ENCODE assay signal across 8 mouse cellular contexts in the genomic region with DNA sequence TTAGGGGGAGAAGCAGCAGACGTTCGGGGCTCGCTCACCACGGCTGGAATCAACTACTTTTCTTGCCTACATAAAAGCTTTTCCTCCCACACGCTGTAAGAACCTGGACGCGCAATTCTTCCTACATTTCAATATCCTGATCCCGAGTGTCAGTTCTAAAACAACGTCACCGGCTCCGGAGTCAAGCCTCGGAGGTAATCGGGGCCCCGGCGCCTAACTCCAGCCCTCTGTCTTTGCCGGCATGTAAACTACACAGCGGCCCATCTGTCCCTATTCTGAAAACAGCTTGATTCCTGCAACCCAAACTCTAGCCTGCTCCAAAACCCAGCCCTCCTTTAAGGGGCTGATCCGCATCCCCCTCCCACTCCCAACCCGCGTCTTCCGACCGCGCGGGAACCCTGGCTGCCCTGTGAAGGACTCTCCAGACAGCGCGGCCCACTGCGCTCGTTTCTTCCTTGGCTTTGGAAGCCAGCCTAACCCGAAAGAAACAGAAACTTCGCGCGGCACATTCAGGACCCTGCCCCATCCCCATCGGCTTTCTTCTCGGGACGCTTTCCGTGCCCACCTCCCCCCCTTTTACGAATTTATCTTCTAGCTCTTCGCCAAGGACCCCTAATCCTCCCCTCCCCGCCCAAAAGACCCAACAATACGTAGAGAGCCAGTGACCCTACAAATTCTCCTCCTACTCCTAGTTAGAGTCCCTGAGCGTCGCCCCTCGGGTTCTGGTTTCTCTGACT. TPM values are rescaled to one million over a fixed set of nuclear protein-coding genes. Genes with fewer than 3 reads are reported as not detected.
DNase-seq lines count a peak whose midpoint lies in the region; ATAC-seq and TF ChIP-seq lines count a peak whose summit lies in the region.

No protein-coding gene starts in this region.

- no peaks in the 10 kb centered on the region for H3K36me3 ChIP-seq in forebrain, embryonic 11.5 days (ENCODE audit: control insufficient read depth, insufficient read depth, low read length)
- no peaks in the 10 kb centered on the region for H3K36me3 ChIP-seq in hindbrain, embryonic 16.5 days (ENCODE audit: control insufficient read depth, insufficient read depth, low read length)
- no peaks in the 10 kb centered on the region for H3K36me3 ChIP-seq in liver, embryonic 16.5 days (ENCODE audit: control insufficient read depth, insufficient read depth)
- H3K36me3 ChIP-seq in neural tube, embryonic 15.5 days, result no peaks in the 10 kb centered on the region

- ATAC-seq in forebrain, embryonic 11.5 days (replicated peaks; ENCODE audit: low FRiP score), result peak; percentile 21
- no peak for ATAC-seq in hindbrain, embryonic 16.5 days
- no peak for ATAC-seq in liver, embryonic 16.5 days (ENCODE audit: low read depth)
- no peak for ATAC-seq in neural tube, embryonic 15.5 days (ENCODE audit: low FRiP score)
- no peak for ATAC-seq in monocyte, adult 5-6 weeks (replicated peaks; ENCODE audit: insufficient number of reproducible peaks, low FRiP score, low TSS enrichment, poor library complexity, severe bottlenecking)

- under 1% methylated on average over 43 of the region's 43 CpGs for WGBS in forebrain, embryonic 11.5 days
- under 1% methylated on average over 42 of the region's 43 CpGs for WGBS in hindbrain, embryonic 16.5 days
- WGBS in liver, embryonic 16.5 days (ENCODE audit: insufficient replicate concordance), result 1% methylated on average over 43 of the region's 43 CpGs
- under 1% methylated on average over 43 of the region's 43 CpGs for WGBS in neural tube, embryonic 15.5 days

- no peak for TF ChIP-seq CTCF in left cerebral cortex, adult 2 months (IDR thresholded peaks at IDR 0.05)

- peak overlapping the region; percentile 92 for H3K4me3 ChIP-seq in left cerebral cortex, adult 2 months
- peak overlapping the region; percentile 60 for H3K4me3 ChIP-seq in forebrain, embryonic 11.5 days (ENCODE audit: low read depth, low read length)
- H3K4me3 ChIP-seq in hindbrain, embryonic 16.5 days (ENCODE audit: low read length), result peak overlapping the region; percentile 85
- peak overlapping the region; percentile 57 for H3K4me3 ChIP-seq in liver, embryonic 16.5 days (ENCODE audit: low read depth, low read length)
- H3K4me3 ChIP-seq in neural tube, embryonic 15.5 days (replicated peaks), result peak overlapping the region; percentile 70

- intact Hi-C loops in left cerebral cortex, adult 2 months (cut with DNase I), result loop anchor here (2.0 to 5.0 kb wide), 5 partner anchors 67 to 248 kb away; no protein-coding TSS in a partner anchor

- peak overlapping the region; percentile 93 for H3K27ac ChIP-seq in left cerebral cortex, adult 2 months
- peak overlapping the region; percentile 97 for H3K27ac ChIP-seq in forebrain, embryonic 11.5 days (ENCODE audit: low read depth, low read length)
- peak overlapping the region; percentile 100 for H3K27ac ChIP-seq in hindbrain, embryonic 16.5 days (ENCODE audit: low read depth, low read length)
- H3K27ac ChIP-seq in liver, embryonic 16.5 days (ENCODE audit: low read length), result no peak overlapping the region
- peak overlapping the region; percentile 95 for H3K27ac ChIP-seq in neural tube, embryonic 15.5 days (replicated peaks)

- DNase-seq in left cerebral cortex, adult 2 months (ENCODE audit: extremely low spot score in 1 of 2, low spot score in 2 of 2), result peak in 1 of 2 experiments; percentile 61
- DNase-seq in left cerebral cortex, adult 11 months (ENCODE audit: low spot score), result no peak
- peak; percentile 54 to 56 for DNase-seq in adrenal gland, postnatal 36 days
- peak; percentile 82 for DNase-seq in forebrain, embryonic 11.5 days (ENCODE audit: low spot score)

- peak overlapping the region; percentile 90 for H3K9ac ChIP-seq in forebrain, embryonic 11.5 days (ENCODE audit: low read length)
- H3K9ac ChIP-seq in hindbrain, embryonic 16.5 days (ENCODE audit: low read depth, low read length), result peak overlapping the region; percentile 94
- H3K9ac ChIP-seq in liver, embryonic 16.5 days (ENCODE audit: low read depth, low read length), result peak overlapping the region; percentile 28; the same call in 1 of the 2 replicates
- peak overlapping the region; percentile 82 for H3K9ac ChIP-seq in neural tube, embryonic 15.5 days (replicated peaks)

- H3K4me1 ChIP-seq in forebrain, embryonic 11.5 days (replicated peaks; ENCODE audit: control insufficient read depth, insufficient read depth, low read length), result peaks cover 28% of the 10 kb centered on the region
- H3K4me1 ChIP-seq in hindbrain, embryonic 16.5 days (ENCODE audit: control insufficient read depth, insufficient read depth, low read depth, low read length), result peaks cover 35% of the 10 kb centered on the region
- H3K4me1 ChIP-seq in liver, embryonic 16.5 days (ENCODE audit: control insufficient read depth, low read depth, low read length), result no peaks in the 10 kb centered on the region
- H3K4me1 ChIP-seq in neural tube, embryonic 15.5 days, result peaks cover 50% of the 10 kb centered on the region

- no peaks in the 10 kb centered on the region for H3K9me3 ChIP-seq in forebrain, embryonic 11.5 days (ENCODE audit: control insufficient read depth, low read length)
- no peaks in the 10 kb centered on the region for H3K9me3 ChIP-seq in hindbrain, embryonic 16.5 days (ENCODE audit: control insufficient read depth, low read length)
- no peaks in the 10 kb centered on the region for H3K9me3 ChIP-seq in liver, embryonic 16.5 days (replicated peaks; ENCODE audit: control insufficient read depth, low read length)
- no peaks in the 10 kb centered on the region for H3K9me3 ChIP-seq in neural tube, embryonic 15.5 days (replicated peaks)

- H3K4me2 ChIP-seq in forebrain, embryonic 11.5 days (ENCODE audit: low read depth, low read length, severe bottlenecking), result peak overlapping the region; percentile 93
- peak overlapping the region; percentile 97 for H3K4me2 ChIP-seq in hindbrain, embryonic 16.5 days (ENCODE audit: low read length)
- peak overlapping the region; percentile 73 for H3K4me2 ChIP-seq in liver, embryonic 16.5 days (ENCODE audit: low read depth, low read length)
- H3K4me2 ChIP-seq in neural tube, embryonic 15.5 days, result peak overlapping the region; percentile 85

- no peaks in the 10 kb centered on the region for H3K27me3 ChIP-seq in forebrain, embryonic 11.5 days (ENCODE audit: control insufficient read depth, insufficient read depth, low read length)
- no peaks in the 10 kb centered on the region for H3K27me3 ChIP-seq in hindbrain, embryonic 16.5 days (replicated peaks; ENCODE audit: control insufficient read depth, insufficient read depth, low read length)
- peaks cover 60% of the 10 kb centered on the region for H3K27me3 ChIP-seq in liver, embryonic 16.5 days (ENCODE audit: control insufficient read depth, insufficient read depth, low read depth, low read length)
- H3K27me3 ChIP-seq in neural tube, embryonic 15.5 days (replicated peaks), result no peaks in the 10 kb centered on the region

RNA-seq across cellular contexts. Expression of a gene that starts 1.4 kb away (rescaled TPM):
- total RNA-seq in left cerebral cortex, adult 2 months (2021), result 10 to 100 TPM; 79.1 to 84.5 TPM
- total RNA-seq in adrenal gland, postnatal 36 days (2021), result 1 to 10 TPM; 2.1 to 2.2 TPM
- polyA plus RNA-seq in forebrain, embryonic 11.5 days (2014; fragmentation: Nextera tagmentation; extraction: Ambion mirVana), result 21.0 and 23.7 TPM in 2 replicates
- polyA plus RNA-seq in hindbrain, embryonic 16.5 days (2015; fragmentation: Nextera tagmentation; extraction: Ambion mirVana), result 32.2 and 38.8 TPM in 2 replicates
- 0.34 and 0.50 TPM in 2 replicates for polyA plus RNA-seq in liver, embryonic 16.5 days (2015; fragmentation: Nextera tagmentation; extraction: Ambion mirVana)
- polyA plus RNA-seq in neural tube, embryonic 15.5 days (2015; fragmentation: Nextera tagmentation; extraction: Ambion mirVana), result 46.1 and 52.3 TPM in 2 replicates
- total RNA-seq in monocyte, adult 5-6 weeks (2017), result not detected in 3 replicates

Comparison
In these comparisons a context has a peak if more than half of its experiments do, and no peak if none do; other contexts are left out.
1. H3K9ac ChIP-seq: peak in every context shown above with its lines; median percentile 94 in hindbrain, embryonic 16.5 days; 90 in forebrain, embryonic 11.5 days; 82 in neural tube, embryonic 15.5 days; 28 in liver, embryonic 16.5 days.
2. RNA of a gene that starts 1.4 kb away (polyA plus RNA-seq): 46.1 to 52.3 TPM in neural tube, embryonic 15.5 days, 32.2 to 38.8 TPM in hindbrain, embryonic 16.5 days and 21.0 to 23.7 TPM in forebrain, embryonic 11.5 days; 0.34 to 0.50 TPM in liver, embryonic 16.5 days; every median in the first group is over 10 times any median in the second.
3. Peak in every context shown above with its lines, with median percentiles within 50 percentile points of each other: H3K4me3 ChIP-seq and H3K4me2 ChIP-seq.